Mouse (Mus musculus): ENCODE data around the gene Fcgrt. TPM values are rescaled to one million over a fixed set of nuclear protein-coding genes. Genes with fewer than 3 reads are reported as not detected.

The Fcgrt gene
- polyA plus RNA-seq, 1 experiment from 2014 or later: 7.8 TPM

GRCm38 (mm10) chr7:45083300-45083890, 20.3 kb downstream of the Fcgrt start:
- Histone ChIP-seq H3K4me3 (no peak overlapping the region), H3K27ac (0 out of 2 replicates have a peak overlapping the region, but pooled peaks have one; percentile 46), H3K4me1 (peaks cover 11% of the 10 kb centered on the region), H3K36me3 (peaks cover 70% of the 10 kb centered on the region), H3K27me3 (ENCODE audit: low read depth, poor library complexity, severe bottlenecking) (no peaks in the 10 kb centered on the region), H3K9me3 (replicated peaks) (no peaks in the 10 kb centered on the region)
- no peak for DNase-seq (ENCODE audit: low spot score)
- 88% methylated on average over 22 of the region's 22 CpGs for WGBS

- H3K36me3 ChIP-seq: peaks cover 69% of the 10 kb centered on the region
These were observed 21.0 kb downstream of the Fcgrt start for GRCm38 (mm10) chr7:45082401-45083299.

GRCm38 (mm10) chr7:45081016-45081415, 22.6 kb downstream of the Fcgrt start:
- peaks cover 69% of the 10 kb centered on the region for H3K36me3 ChIP-seq
- WGBS: 51% methylated on average over 5 of the region's 5 CpGs
- peaks cover 11% of the 10 kb centered on the region for H3K4me1 ChIP-seq
- no peaks in the 10 kb centered on the region for H3K27me3 ChIP-seq (ENCODE audit: low read depth, poor library complexity, severe bottlenecking)
- no peak for DNase-seq (ENCODE audit: low spot score)
- no peaks in the 10 kb centered on the region for H3K9me3 ChIP-seq (replicated peaks)
- no peak overlapping the region for H3K27ac ChIP-seq
- H3K4me3 ChIP-seq: no peak overlapping the region

More at GRCm38 (mm10) chr7:45082401-45083299, 21.0 kb downstream of the Fcgrt start:
- no peaks in the 10 kb centered on the region for H3K27me3 ChIP-seq (ENCODE audit: low read depth, poor library complexity, severe bottlenecking)
- 77% methylated on average over 25 of the region's 25 CpGs for WGBS
- no peaks in the 10 kb centered on the region for H3K9me3 ChIP-seq (replicated peaks)
- peak overlapping the region; percentile 46; the same call in 1 of the 2 replicates for H3K27ac ChIP-seq
- H3K4me1 ChIP-seq: peaks cover 11% of the 10 kb centered on the region
- no peak overlapping the region for H3K4me3 ChIP-seq
- no peak for DNase-seq (ENCODE audit: low spot score)

GRCm38 (mm10) chr7:45079856-45080255, 23.8 kb downstream of the Fcgrt start:
- Histone ChIP-seq H3K27ac (no peak overlapping the region), H3K9me3 (replicated peaks) (no peaks in the 10 kb centered on the region), H3K36me3 (peaks cover 69% of the 10 kb centered on the region), H3K4me1 (peaks cover 11% of the 10 kb centered on the region), H3K4me3 (no peak overlapping the region), H3K27me3 (ENCODE audit: low read depth, poor library complexity, severe bottlenecking) (no peaks in the 10 kb centered on the region)
- 2% methylated on average over 10 of the region's 10 CpGs for WGBS
- peak; percentile 96 for DNase-seq (ENCODE audit: low spot score)

GRCm38 (mm10) chr7:45078513-45078912, 25.1 kb downstream of the Fcgrt start:
- peak; percentile 86 for DNase-seq (ENCODE audit: low spot score)
- Histone ChIP-seq H3K9me3 (replicated peaks) (no peaks in the 10 kb centered on the region), H3K4me3 (0 out of 2 replicates have a peak overlapping the region, but pooled peaks have one; percentile 2), H3K27me3 (ENCODE audit: low read depth, poor library complexity, severe bottlenecking) (no peaks in the 10 kb centered on the region), H3K36me3 (peaks cover 69% of the 10 kb centered on the region), H3K4me1 (peaks cover 10% of the 10 kb centered on the region), H3K27ac (no peak overlapping the region)
- WGBS: 43% methylated on average over 9 of the region's 9 CpGs

- Histone ChIP-seq H3K27me3 (ENCODE audit: low read depth, poor library complexity, severe bottlenecking) (no peaks in the 10 kb centered on the region), H3K4me1 (peaks cover 5% of the 10 kb centered on the region), H3K9me3 (replicated peaks) (no peaks in the 10 kb centered on the region), H3K27ac (no peak overlapping the region), H3K36me3 (peaks cover 69% of the 10 kb centered on the region), H3K4me3 (no peak overlapping the region)
- DNase-seq (ENCODE audit: low spot score): no peak
- 93% methylated on average over 2 of the region's 2 CpGs for WGBS
These were observed 25.8 kb downstream of the Fcgrt start for GRCm38 (mm10) chr7:45077829-45078228.

GRCm38 (mm10) chr7:45077322-45077721, 26.3 kb downstream of the Fcgrt start:
- Histone ChIP-seq H3K27me3 (ENCODE audit: low read depth, poor library complexity, severe bottlenecking) (no peaks in the 10 kb centered on the region), H3K9me3 (replicated peaks) (no peaks in the 10 kb centered on the region), H3K27ac (no peak overlapping the region), H3K4me3 (no peak overlapping the region), H3K4me1 (peaks cover under 1% of the 10 kb centered on the region), H3K36me3 (peaks cover 66% of the 10 kb centered on the region)
- DNase-seq (ENCODE audit: low spot score): no peak
- WGBS: 87% methylated on average over 14 of the region's 14 CpGs

GRCm38 (mm10) chr7:45076501-45076900, 27.1 kb downstream of the Fcgrt start:
- H3K4me1 ChIP-seq: no peaks in the 10 kb centered on the region; the same call in 1 of the 2 replicates
- no peaks in the 10 kb centered on the region for H3K27me3 ChIP-seq (ENCODE audit: low read depth, poor library complexity, severe bottlenecking)
- H3K27ac ChIP-seq: no peak overlapping the region
- no peak for DNase-seq (ENCODE audit: low spot score)
- 89% methylated on average over 30 of the region's 30 CpGs for WGBS
- peaks cover 63% of the 10 kb centered on the region for H3K36me3 ChIP-seq
- H3K4me3 ChIP-seq: no peak overlapping the region
- H3K9me3 ChIP-seq (replicated peaks): no peaks in the 10 kb centered on the region

- no peaks in the 10 kb centered on the region for H3K27me3 ChIP-seq (ENCODE audit: low read depth, poor library complexity, severe bottlenecking)
- H3K4me1 ChIP-seq: no peaks in the 10 kb centered on the region; the same call in 1 of the 2 replicates
- H3K9me3 ChIP-seq (replicated peaks): no peaks in the 10 kb centered on the region
- DNase-seq (ENCODE audit: low spot score): no peak
- WGBS: 93% methylated on average over 4 of the region's 4 CpGs
- peaks cover 57% of the 10 kb centered on the region for H3K36me3 ChIP-seq
- no peak overlapping the region for H3K27ac ChIP-seq
- H3K4me3 ChIP-seq: no peak overlapping the region
These were observed 28.2 kb downstream of the Fcgrt start for GRCm38 (mm10) chr7:45075405-45075804.

- H3K27me3 ChIP-seq (ENCODE audit: low read depth, poor library complexity, severe bottlenecking): no peaks in the 10 kb centered on the region
- H3K36me3 ChIP-seq: peaks cover 59% of the 10 kb centered on the region
- no peaks in the 10 kb centered on the region for H3K9me3 ChIP-seq (replicated peaks)
- H3K4me3 ChIP-seq: no peak overlapping the region
- no peak for DNase-seq (ENCODE audit: low spot score)
- no peaks in the 10 kb centered on the region; the same call in 1 of the 2 replicates for H3K4me1 ChIP-seq
- H3K27ac ChIP-seq: no peak overlapping the region
- 91% methylated on average over 12 of the region's 12 CpGs for WGBS
These were observed 29.7 kb downstream of the Fcgrt start for GRCm38 (mm10) chr7:45073949-45074348.

- Histone ChIP-seq H3K4me1 (no peaks in the 10 kb centered on the region; the same call in 1 of the 2 replicates), H3K4me3 (no peak overlapping the region), H3K27me3 (ENCODE audit: low read depth, poor library complexity, severe bottlenecking) (no peaks in the 10 kb centered on the region), H3K36me3 (peaks cover 57% of the 10 kb centered on the region), H3K9me3 (replicated peaks) (no peaks in the 10 kb centered on the region), H3K27ac (no peak overlapping the region)
- 80% methylated on average over 7 of the region's 7 CpGs for WGBS
- no peak for DNase-seq (ENCODE audit: low spot score)
These were observed 30.4 kb downstream of the Fcgrt start for GRCm38 (mm10) chr7:45073171-45073707.

GRCm38 (mm10) chr7:45072230-45072629, 31.4 kb downstream of the Fcgrt start:
- Histone ChIP-seq H3K27ac (no peak overlapping the region), H3K9me3 (replicated peaks) (no peaks in the 10 kb centered on the region), H3K27me3 (ENCODE audit: low read depth, poor library complexity, severe bottlenecking) (no peaks in the 10 kb centered on the region), H3K36me3 (peaks cover 48% of the 10 kb centered on the region), H3K4me3 (no peak overlapping the region), H3K4me1 (no peaks in the 10 kb centered on the region; the same call in 1 of the 2 replicates)
- 86% methylated on average over 2 of the region's 2 CpGs for WGBS
- no peak for DNase-seq (ENCODE audit: low spot score)

- Histone ChIP-seq H3K4me1 (0 out of 2 replicates have a peak, but pooled peaks cover 2% of the 10 kb centered on the region), H3K27me3 (ENCODE audit: low read depth, poor library complexity, severe bottlenecking) (no peaks in the 10 kb centered on the region), H3K36me3 (peaks cover 22% of the 10 kb centered on the region), H3K27ac (no peak overlapping the region), H3K9me3 (replicated peaks) (no peaks in the 10 kb centered on the region), H3K4me3 (no peak overlapping the region)
- DNase-seq (ENCODE audit: low spot score): no peak
- WGBS: 95% methylated on average over 2 of the region's 2 CpGs
These were observed 34.0 kb downstream of the Fcgrt start for GRCm38 (mm10) chr7:45069671-45070070.

All from limb, embryonic 10.5 days (tissue).